Mouse (Mus musculus) myocyte (in vitro differentiated cells): ENCODE results near the gene Gal3st3.

Source experiments
- CEBPB ChIP-seq: IDR thresholded peaks from 2 replicates; pipeline ENCODE4 v1.6.1; 2011; ENCODE audit warnings: mild to moderate bottlenecking, moderate library complexity; ENCODE audit not compliant: poor library complexity, insufficient read depth, severe bottlenecking
- E2F4 ChIP-seq: IDR thresholded peaks from one replicate; pipeline ENCODE4 v1.6.1; 2011; ENCODE audit warnings: mild to moderate bottlenecking, control low read depth, moderate library complexity; ENCODE audit not compliant: insufficient read depth
- MAX ChIP-seq: IDR thresholded peaks from one replicate; pipeline ENCODE4 v1.6.1; 2011; ENCODE audit warnings: low read depth, mild to moderate bottlenecking, control low read depth
- MYOD1 ChIP-seq, 3 experiments: IDR thresholded peaks; one replicate each; pipeline ENCODE4 v1.6.1; 2011; ENCODE audit warnings: control low read depth in 2 of 3, low read depth in 2 of 3, mild to moderate bottlenecking in 2 of 3, moderate library complexity in 1 of 3; ENCODE audit not compliant: insufficient read length in 2 of 3, control insufficient read depth in 1 of 3
- MYOG ChIP-seq, 3 experiments: IDR thresholded peaks; one replicate each; pipeline ENCODE4 v1.6.1; 2011; ENCODE audit warnings: control low read depth in 2 of 3, low read depth in 2 of 3, mild to moderate bottlenecking in 2 of 3; ENCODE audit not compliant: insufficient read length in 2 of 3, control insufficient read depth in 1 of 3, insufficient read depth in 1 of 3
- POLR2A ChIP-seq: IDR thresholded peaks from one replicate; pipeline ENCODE4 v1.6.1; 2011; ENCODE audit warnings: low read depth, mild to moderate bottlenecking, control low read depth, moderate library complexity; ENCODE audit not compliant: insufficient read length
- POLR2AphosphoS2 ChIP-seq: IDR thresholded peaks from one replicate; pipeline ENCODE4 v1.6.1; 2011; ENCODE audit warnings: low read depth, control low read depth; ENCODE audit not compliant: insufficient read length
- SRF ChIP-seq: IDR thresholded peaks from one replicate; pipeline ENCODE4 v1.6.1; 2011; ENCODE audit warnings: low read depth; ENCODE audit not compliant: control insufficient read depth, insufficient read length
- TCF12 ChIP-seq: IDR thresholded peaks from one replicate; pipeline ENCODE4 v1.6.1; 2011; ENCODE audit warnings: mild to moderate bottlenecking, control low read depth; ENCODE audit not compliant: poor library complexity, insufficient read depth, severe bottlenecking
- TCF3 ChIP-seq: IDR thresholded peaks from one replicate; pipeline ENCODE4 v1.6.1; 2011; ENCODE audit warnings: low read depth, control low read depth; ENCODE audit not compliant: insufficient read length
- USF1 ChIP-seq: IDR thresholded peaks from one replicate; pipeline ENCODE4 v1.6.1; 2011; ENCODE audit warnings: low read depth, mild to moderate bottlenecking, control low read depth, moderate library complexity

- no peak for TF ChIP-seq POLR2A
- TF ChIP-seq MAX: no peak
- no peak for TF ChIP-seq POLR2AphosphoS2
- TF ChIP-seq USF1: no peak
- no peak for TF ChIP-seq CEBPB
- no peak for TF ChIP-seq MYOD1 (IDR thresholded peaks at IDR 0.05; ENCODE audit: control insufficient read depth in 1 of 3, insufficient read length in 2 of 3, low read depth in 2 of 3)
- TF ChIP-seq E2F4: no peak
- no peak for TF ChIP-seq SRF
- TF ChIP-seq TCF12: no peak
- no peak for TF ChIP-seq TCF3
- no peak for TF ChIP-seq MYOG (IDR thresholded peaks at IDR 0.05; ENCODE audit: control insufficient read depth in 1 of 3, insufficient read depth in 1 of 3, insufficient read length in 2 of 3, low read depth in 2 of 3)
Measured at GRCm38 (mm10) chr19:5297903-5298800, at the start of gene Gal3st3.
